Mouse (Mus musculus): Measurements from ENCODE around the gene Fgf7. TPM values are rescaled to one million over a fixed set of nuclear protein-coding genes. Genes with fewer than 3 reads are reported as not detected.

Fgf7 gene
- polyA plus RNA-seq, 1 experiment, result 1.4 TPM

GRCm38 (mm10) chr2:126041237-126041636 is 6.8 kb downstream of the Fgf7 start:
- H3K27ac ChIP-seq (replicated peaks; ENCODE audit: low read depth, low read length), result no peak overlapping the region
- H3K4me1 ChIP-seq (ENCODE audit: control insufficient read depth, insufficient read depth, insufficient read length, low read length), result no peaks in the 10 kb centered on the region
- no peak overlapping the region for H3K4me3 ChIP-seq (ENCODE audit: insufficient read depth, low read depth, low read length)

GRCm38 (mm10) chr2:126042674-126043073 is 8.2 kb downstream of the Fgf7 start:
- Histone ChIP-seq H3K27ac (replicated peaks; ENCODE audit: low read depth, low read length) (no peak overlapping the region), H3K4me1 (ENCODE audit: control insufficient read depth, insufficient read depth, insufficient read length, low read length) (no peaks in the 10 kb centered on the region), H3K4me3 (ENCODE audit: insufficient read depth, low read depth, low read length) (no peak overlapping the region)

GRCm38 (mm10) chr2:126045621-126046020 is 11.2 kb downstream of the Fgf7 start:
- no peaks in the 10 kb centered on the region for H3K4me1 ChIP-seq (ENCODE audit: control insufficient read depth, insufficient read depth, insufficient read length, low read length)
- no peak overlapping the region for H3K4me3 ChIP-seq (ENCODE audit: insufficient read depth, low read depth, low read length)
- H3K27ac ChIP-seq (replicated peaks; ENCODE audit: low read depth, low read length), result no peak overlapping the region

- no peaks in the 10 kb centered on the region for H3K4me1 ChIP-seq (ENCODE audit: control insufficient read depth, insufficient read depth, insufficient read length, low read length)
- no peak overlapping the region for H3K27ac ChIP-seq (replicated peaks; ENCODE audit: low read depth, low read length)
- H3K4me3 ChIP-seq (ENCODE audit: insufficient read depth, low read depth, low read length), result no peak overlapping the region
Observed at GRCm38 (mm10) chr2:126052749-126053557, 18.5 kb downstream of the Fgf7 start.

- Histone ChIP-seq H3K4me3 (ENCODE audit: insufficient read depth, low read depth, low read length) (no peak overlapping the region), H3K4me1 (ENCODE audit: control insufficient read depth, insufficient read depth, insufficient read length, low read length) (no peaks in the 10 kb centered on the region), H3K27ac (replicated peaks; ENCODE audit: low read depth, low read length) (no peak overlapping the region)
Observed at GRCm38 (mm10) chr2:126053657-126054056, 19.2 kb downstream of the Fgf7 start.

- H3K27ac ChIP-seq (replicated peaks; ENCODE audit: low read depth, low read length), result no peak overlapping the region
- H3K4me3 ChIP-seq (ENCODE audit: insufficient read depth, low read depth, low read length), result no peak overlapping the region
- H3K4me1 ChIP-seq (ENCODE audit: control insufficient read depth, insufficient read depth, insufficient read length, low read length), result no peaks in the 10 kb centered on the region
Observed at GRCm38 (mm10) chr2:126060595-126060994, 26.1 kb downstream of the Fgf7 start.

GRCm38 (mm10) chr2:126061037-126061773 is 26.7 kb downstream of the Fgf7 start:
- Histone ChIP-seq H3K27ac (replicated peaks; ENCODE audit: low read depth, low read length) (no peak overlapping the region), H3K4me3 (ENCODE audit: insufficient read depth, low read depth, low read length) (no peak overlapping the region), H3K4me1 (ENCODE audit: control insufficient read depth, insufficient read depth, insufficient read length, low read length) (no peaks in the 10 kb centered on the region)

- no peaks in the 10 kb centered on the region; the same call in 1 of the 2 replicates for H3K4me1 ChIP-seq (ENCODE audit: control insufficient read depth, insufficient read depth, insufficient read length, low read length)
- no peak overlapping the region for H3K4me3 ChIP-seq (ENCODE audit: insufficient read depth, low read depth, low read length)
- H3K27ac ChIP-seq (replicated peaks; ENCODE audit: low read depth, low read length), result no peak overlapping the region
Observed at GRCm38 (mm10) chr2:126062876-126063275, 28.4 kb downstream of the Fgf7 start.

GRCm38 (mm10) chr2:126064814-126065213 is 30.4 kb downstream of the Fgf7 start:
- Histone ChIP-seq H3K27ac (replicated peaks; ENCODE audit: low read depth, low read length) (no peak overlapping the region; the same call in 1 of the 2 replicates), H3K4me1 (ENCODE audit: control insufficient read depth, insufficient read depth, insufficient read length, low read length) (no peaks in the 10 kb centered on the region; the same call in 1 of the 2 replicates), H3K4me3 (ENCODE audit: insufficient read depth, low read depth, low read length) (no peak overlapping the region)

GRCm38 (mm10) chr2:126065303-126065856 is 30.9 kb downstream of the Fgf7 start:
- no peak overlapping the region for H3K4me3 ChIP-seq (ENCODE audit: insufficient read depth, low read depth, low read length)
- H3K27ac ChIP-seq (replicated peaks; ENCODE audit: low read depth, low read length), result no peak overlapping the region
- no peaks in the 10 kb centered on the region; the same call in 1 of the 2 replicates for H3K4me1 ChIP-seq (ENCODE audit: control insufficient read depth, insufficient read depth, insufficient read length, low read length)

GRCm38 (mm10) chr2:126069740-126070139 is 35.3 kb downstream of the Fgf7 start:
- H3K27ac ChIP-seq (replicated peaks; ENCODE audit: low read depth, low read length), result no peak overlapping the region
- H3K4me1 ChIP-seq (ENCODE audit: control insufficient read depth, insufficient read depth, insufficient read length, low read length), result no peaks in the 10 kb centered on the region; the same call in 1 of the 2 replicates
- H3K4me3 ChIP-seq (ENCODE audit: insufficient read depth, low read depth, low read length), result no peak overlapping the region

- no peaks in the 10 kb centered on the region for H3K4me1 ChIP-seq (ENCODE audit: control insufficient read depth, insufficient read depth, insufficient read length, low read length)
- H3K27ac ChIP-seq (replicated peaks; ENCODE audit: low read depth, low read length), result no peak overlapping the region
- no peak overlapping the region for H3K4me3 ChIP-seq (ENCODE audit: insufficient read depth, low read depth, low read length)
Observed at GRCm38 (mm10) chr2:126073744-126074143, 39.3 kb downstream of the Fgf7 start.

GRCm38 (mm10) chr2:126076506-126076905 is 42.0 kb downstream of the Fgf7 start:
- H3K27ac ChIP-seq (replicated peaks; ENCODE audit: low read depth, low read length), result no peak overlapping the region
- no peak overlapping the region for H3K4me3 ChIP-seq (ENCODE audit: insufficient read depth, low read depth, low read length)
- H3K4me1 ChIP-seq (ENCODE audit: control insufficient read depth, insufficient read depth, insufficient read length, low read length), result no peaks in the 10 kb centered on the region

- no peaks in the 10 kb centered on the region for H3K4me1 ChIP-seq (ENCODE audit: control insufficient read depth, insufficient read depth, insufficient read length, low read length)
- no peak overlapping the region for H3K27ac ChIP-seq (replicated peaks; ENCODE audit: low read depth, low read length)
- no peak overlapping the region for H3K4me3 ChIP-seq (ENCODE audit: insufficient read depth, low read depth, low read length)
Observed at GRCm38 (mm10) chr2:126079086-126079485, 44.6 kb downstream of the Fgf7 start.

- Histone ChIP-seq H3K4me1 (ENCODE audit: control insufficient read depth, insufficient read depth, insufficient read length, low read length) (no peaks in the 10 kb centered on the region), H3K4me3 (ENCODE audit: insufficient read depth, low read depth, low read length) (no peak overlapping the region), H3K27ac (replicated peaks; ENCODE audit: low read depth, low read length) (no peak overlapping the region)
Observed at GRCm38 (mm10) chr2:126084326-126084725, 49.9 kb downstream of the Fgf7 start.
